In genomic region chr16:3632572-3633361, GRCm38 (mm10) we compare ENCODE assay signal across 10 mouse cellular contexts. TPM values are rescaled to one million over a fixed set of nuclear protein-coding genes. Genes with fewer than 3 reads are reported as not detected.
DNase-seq lines count a peak whose midpoint lies in the region; ATAC-seq and TF ChIP-seq lines count a peak whose summit lies in the region.
"Not testable (repeated sequence)": the region's sequence is repeated elsewhere in the genome, so short reads cannot be mapped to it uniquely, and the experiment has no call there.
"Had no signal": no experiment of that assay in that cellular context is flagged by ENCODE, and none has a peak within 500 bp of the region (broad histone marks: within the 10 kb centered on the region; RNA-seq: fewer than 3 reads in every experiment).

No protein-coding gene starts in this region.

- H3K9ac ChIP-seq in embryonic facial prominence, embryonic 12.5 days = peak overlapping the region; percentile 20
- H3K9ac ChIP-seq in hindbrain, postnatal 0 days (replicated peaks; ENCODE audit: low read length) = 0 out of 2 replicates have a peak overlapping the region, but pooled peaks have one; percentile 24
- peak overlapping the region; percentile 61 for H3K9ac ChIP-seq in limb, embryonic 11.5 days (ENCODE audit: low read length)

- DNase-seq in adrenal gland, adult 18-20 months (ENCODE audit: low spot score in 2 of 2) = peak; percentile 36 to 41
- DNase-seq in heart, embryonic 10.5 days (ENCODE audit: low spot score) = not testable (repeated sequence)
- DNase-seq in hindbrain, postnatal 0 days (ENCODE audit: low spot score) = peak; percentile 18
- peak; percentile 69 for DNase-seq in limb, embryonic 11.5 days (ENCODE audit: low spot score)

- 0 out of 2 replicates have a peak, but pooled peaks have one; percentile 74 for ATAC-seq in embryonic facial prominence, embryonic 12.5 days (ENCODE audit: insufficient number of reproducible peaks, insufficient read depth, low FRiP score, low TSS enrichment)
- ATAC-seq in hindbrain, postnatal 0 days = peak; percentile 74
- peak; percentile 76; the same call in 1 of the 2 replicates for ATAC-seq in limb, embryonic 11.5 days (ENCODE audit: insufficient number of reproducible peaks, low FRiP score, low TSS enrichment, low read depth)
- ATAC-seq in megakaryocyte progenitor cell, adult 5-6 weeks (replicated peaks; ENCODE audit: poor library complexity) = peak; percentile 48

- WGBS in embryonic facial prominence, embryonic 12.5 days = 33% methylated on average over 27 of the region's 27 CpGs
- 42% methylated on average over 27 of the region's 27 CpGs for WGBS in heart, embryonic 10.5 days
- WGBS in hindbrain, postnatal 0 days = 32% methylated on average over 27 of the region's 27 CpGs
- WGBS in limb, embryonic 11.5 days = 39% methylated on average over 27 of the region's 27 CpGs
- 13% methylated on average over 27 of the region's 27 CpGs for WGBS in olfactory bulb, adult 2 months

- H3K27me3 ChIP-seq in embryonic facial prominence, embryonic 12.5 days; heart, embryonic 10.5 days (ENCODE audit: insufficient read depth, poor library complexity, severe bottlenecking); hindbrain, postnatal 0 days (ENCODE audit: insufficient read depth, low read length); limb, embryonic 11.5 days (ENCODE audit: control insufficient read depth, insufficient read depth, low read length): not testable (repeated sequence)

- peak overlapping the region; percentile 36 for H3K4me2 ChIP-seq in embryonic facial prominence, embryonic 12.5 days (replicated peaks)
- peak overlapping the region; percentile 47 for H3K4me2 ChIP-seq in hindbrain, postnatal 0 days (ENCODE audit: low read depth, low read length)
- H3K4me2 ChIP-seq in limb, embryonic 11.5 days (ENCODE audit: low read depth, severe bottlenecking) = peak overlapping the region; percentile 29; the same call in 1 of the 2 replicates

- not testable (repeated sequence) for H3K4me1 ChIP-seq in embryonic facial prominence, embryonic 12.5 days; heart, embryonic 10.5 days; hindbrain, postnatal 0 days (ENCODE audit: insufficient read depth, low read length); limb, embryonic 11.5 days (ENCODE audit: control insufficient read depth, insufficient read depth, low read length); olfactory bulb, adult 2 months (ENCODE audit: control insufficient read depth, insufficient read depth, low read length)

- peak; percentile 51; the same call in 1 of the 2 replicates for TF ChIP-seq CTCF in hindbrain, postnatal 0 days (IDR thresholded peaks at IDR 0.05; ENCODE audit: low read depth)
- TF ChIP-seq CTCF in olfactory bulb, adult 2 months (IDR thresholded peaks at IDR 0.05; ENCODE audit: insufficient read depth, low read depth, low read length) = not testable (repeated sequence)

- not testable (repeated sequence) for H3K9me3 ChIP-seq in embryonic facial prominence, embryonic 12.5 days; heart, embryonic 10.5 days; hindbrain, postnatal 0 days (ENCODE audit: low read length); limb, embryonic 11.5 days (ENCODE audit: control insufficient read depth, low read length)

- peak overlapping the region; percentile 19 for H3K4me3 ChIP-seq in embryonic facial prominence, embryonic 12.5 days
- peak overlapping the region; percentile 37; the same call in 1 of the 2 replicates for H3K4me3 ChIP-seq in heart, embryonic 10.5 days
- peak overlapping the region; percentile 25 for H3K4me3 ChIP-seq in hindbrain, postnatal 0 days (ENCODE audit: low read length)
- peak overlapping the region; percentile 8; the same call in 1 of the 2 replicates for H3K4me3 ChIP-seq in limb, embryonic 11.5 days (ENCODE audit: low read depth, low read length)
- H3K4me3 ChIP-seq in olfactory bulb, adult 2 months (ENCODE audit: insufficient read depth, low read depth, low read length) = peak overlapping the region; percentile 30; the same call in 1 of the 2 replicates

- not testable (repeated sequence) for H3K27ac ChIP-seq in embryonic facial prominence, embryonic 12.5 days; limb, embryonic 11.5 days (replicated peaks; ENCODE audit: low read depth, low read length); olfactory bulb, adult 2 months (ENCODE audit: insufficient read depth, low read depth, low read length)
- peak overlapping the region; percentile 59; the same call in 1 of the 2 replicates for H3K27ac ChIP-seq in heart, embryonic 10.5 days
- 0 out of 2 replicates have a peak overlapping the region, but pooled peaks have one; percentile 11 for H3K27ac ChIP-seq in hindbrain, postnatal 0 days

- not testable (repeated sequence) for H3K36me3 ChIP-seq in embryonic facial prominence, embryonic 12.5 days; heart, embryonic 10.5 days; hindbrain, postnatal 0 days (ENCODE audit: insufficient read depth, low read length); limb, embryonic 11.5 days (ENCODE audit: control insufficient read depth, insufficient read depth, low read length)

- TF ChIP-seq POLR2A in olfactory bulb, adult 2 months (IDR thresholded peaks at IDR 0.05; ENCODE audit: insufficient read depth, low read depth, low read length) = not testable (repeated sequence)

RNA-seq across cellular contexts. Expression of gene Olfr161, which starts 41.9 kb away (rescaled TPM):
- not detected for total RNA-seq in adrenal gland, adult 18-20 months (2021)
- polyA plus RNA-seq in embryonic facial prominence, embryonic 12.5 days (2016; fragmentation: Nextera tagmentation; extraction: Ambion mirVana) = not detected in 2 replicates
- not detected in 2 replicates for polyA plus RNA-seq in heart, embryonic 10.5 days (2016; fragmentation: Nextera tagmentation; extraction: Ambion mirVana)
- total RNA-seq in hindbrain, postnatal 0 days (2014; rRNA removed) = not detected in 2 replicates
- polyA plus RNA-seq in hindbrain, postnatal 0 days (2015; fragmentation: Nextera tagmentation; extraction: Ambion mirVana) = not detected in 2 replicates
- not detected in 2 replicates for polyA plus RNA-seq in limb, embryonic 11.5 days (2014; fragmentation: Nextera tagmentation; extraction: Ambion mirVana)
- total RNA-seq in megakaryocyte progenitor cell, adult 5-6 weeks (2015) = not detected in 2 replicates
- total RNA-seq in megakaryocyte progenitor cell, adult 5-6 weeks (2017) = not detected in 2 replicates
- not detected in 2 replicates for polyA plus RNA-seq in olfactory bulb, adult 2 months (2012; ENCODE audit: insufficient read depth, insufficient read length, low replicate concordance, missing spikeins)
- total RNA-seq: gastrocnemius, adult 2 months; layer of hippocampus, postnatal 25 days had no signal
- polyA plus RNA-seq: cortical plate, adult 2 months had no signal
